Mouse (Mus musculus): ENCODE measurements around the gene Xpnpep3. TPM values are rescaled to one million over a fixed set of nuclear protein-coding genes. Genes with fewer than 3 reads are reported as not detected.

Gene Xpnpep3
- polyA plus RNA-seq, 1 experiment from 2014 or later = 3.7 TPM

- H3K36me3 ChIP-seq (ENCODE audit: control insufficient read depth, insufficient read depth, low read length) = peaks cover 4% of the 10 kb centered on the region
- DNase-seq (ENCODE audit: low spot score) = no peak
- no peak for ATAC-seq (ENCODE audit: low FRiP score, low TSS enrichment)
- no peak overlapping the region for H3K9ac ChIP-seq (ENCODE audit: low read length)
- 78% methylated on average over 1 of the region's 1 CpGs for WGBS
- H3K9me3 ChIP-seq (ENCODE audit: control insufficient read depth, low read length) = no peaks in the 10 kb centered on the region
- no peak overlapping the region for H3K4me3 ChIP-seq (ENCODE audit: low read depth, low read length)
- no peak overlapping the region for H3K4me2 ChIP-seq (replicated peaks; ENCODE audit: low read depth)
- H3K4me1 ChIP-seq (replicated peaks; ENCODE audit: control insufficient read depth, insufficient read depth) = 0 out of 2 replicates have a peak, but pooled peaks cover 4% of the 10 kb centered on the region
- no peak for TF ChIP-seq EP300 (optimal IDR thresholded peaks at IDR 0.05)
- no peak for TF ChIP-seq CTCF (IDR thresholded peaks at IDR 0.05; ENCODE audit: low read depth)
- H3K27ac ChIP-seq (replicated peaks) = no peak overlapping the region
- H3K27me3 ChIP-seq (ENCODE audit: control insufficient read depth, insufficient read depth, low read length) = no peaks in the 10 kb centered on the region
Measured at GRCm38 (mm10) chr15:81362501-81362900, 37.4 kb upstream of the Xpnpep3 start.

GRCm38 (mm10) chr15:81364271-81364670, 35.7 kb upstream of the Xpnpep3 start:
- no peaks in the 10 kb centered on the region for H3K9me3 ChIP-seq (ENCODE audit: control insufficient read depth, low read length)
- DNase-seq (ENCODE audit: low spot score) (no peak), ATAC-seq (ENCODE audit: low FRiP score, low TSS enrichment) (no peak)
- H3K27me3 ChIP-seq (ENCODE audit: control insufficient read depth, insufficient read depth, low read length) = no peaks in the 10 kb centered on the region
- 0 out of 2 replicates have a peak, but pooled peaks cover 3% of the 10 kb centered on the region for H3K4me1 ChIP-seq (replicated peaks; ENCODE audit: control insufficient read depth, insufficient read depth)
- WGBS = 63% methylated on average over 1 of the region's 1 CpGs
- TF ChIP-seq CTCF (IDR thresholded peaks at IDR 0.05; ENCODE audit: low read depth) = no peak
- no peak for TF ChIP-seq EP300 (optimal IDR thresholded peaks at IDR 0.05)
- H3K36me3 ChIP-seq (ENCODE audit: control insufficient read depth, insufficient read depth, low read length) = peaks cover 8% of the 10 kb centered on the region
- no peak overlapping the region for H3K9ac ChIP-seq (ENCODE audit: low read length)
- no peak overlapping the region for H3K4me2 ChIP-seq (replicated peaks; ENCODE audit: low read depth)
- H3K4me3 ChIP-seq (ENCODE audit: low read depth, low read length) = no peak overlapping the region
- no peak overlapping the region for H3K27ac ChIP-seq (replicated peaks)

GRCm38 (mm10) chr15:81365246-81365645, 34.7 kb upstream of the Xpnpep3 start:
- Histone ChIP-seq H3K27ac (replicated peaks) (no peak overlapping the region), H3K4me2 (replicated peaks; ENCODE audit: low read depth) (no peak overlapping the region), H3K4me1 (replicated peaks; ENCODE audit: control insufficient read depth, insufficient read depth) (no peaks in the 10 kb centered on the region), H3K9me3 (ENCODE audit: control insufficient read depth, low read length) (no peaks in the 10 kb centered on the region), H3K27me3 (ENCODE audit: control insufficient read depth, insufficient read depth, low read length) (no peaks in the 10 kb centered on the region), H3K36me3 (ENCODE audit: control insufficient read depth, insufficient read depth, low read length) (peaks cover 9% of the 10 kb centered on the region), H3K9ac (ENCODE audit: low read length) (no peak overlapping the region), H3K4me3 (ENCODE audit: low read depth, low read length) (no peak overlapping the region)
- TF ChIP-seq CTCF (IDR thresholded peaks at IDR 0.05; ENCODE audit: low read depth) (no peak), EP300 (optimal IDR thresholded peaks at IDR 0.05) (no peak)
- whole genome bisulfite sequencing = 71% methylated on average over 8 of the region's 8 CpGs
- ATAC-seq (ENCODE audit: low FRiP score, low TSS enrichment) (no peak), DNase-seq (ENCODE audit: low spot score) (no peak)

- no peak overlapping the region for H3K4me3 ChIP-seq (ENCODE audit: low read depth, low read length)
- H3K36me3 ChIP-seq (ENCODE audit: control insufficient read depth, insufficient read depth, low read length) = peaks cover 10% of the 10 kb centered on the region
- H3K27me3 ChIP-seq (ENCODE audit: control insufficient read depth, insufficient read depth, low read length) = no peaks in the 10 kb centered on the region
- no peaks in the 10 kb centered on the region for H3K9me3 ChIP-seq (ENCODE audit: control insufficient read depth, low read length)
- H3K4me1 ChIP-seq (replicated peaks; ENCODE audit: control insufficient read depth, insufficient read depth) = no peaks in the 10 kb centered on the region
- no peak overlapping the region for H3K4me2 ChIP-seq (replicated peaks; ENCODE audit: low read depth)
- ATAC-seq (ENCODE audit: low FRiP score, low TSS enrichment) = no peak
- H3K9ac ChIP-seq (ENCODE audit: low read length) = no peak overlapping the region
- no peak for DNase-seq (ENCODE audit: low spot score)
- H3K27ac ChIP-seq (replicated peaks) = no peak overlapping the region
- TF ChIP-seq CTCF (IDR thresholded peaks at IDR 0.05; ENCODE audit: low read depth) = no peak
- TF ChIP-seq EP300 (optimal IDR thresholded peaks at IDR 0.05) = no peak
- WGBS = 75% methylated on average over 4 of the region's 4 CpGs
Measured at GRCm38 (mm10) chr15:81366241-81366640, 33.7 kb upstream of the Xpnpep3 start.

- Histone ChIP-seq H3K9me3 (ENCODE audit: control insufficient read depth, low read length) (no peaks in the 10 kb centered on the region), H3K27me3 (ENCODE audit: control insufficient read depth, insufficient read depth, low read length) (no peaks in the 10 kb centered on the region), H3K27ac (replicated peaks) (no peak overlapping the region), H3K4me3 (ENCODE audit: low read depth, low read length) (no peak overlapping the region), H3K9ac (ENCODE audit: low read length) (no peak overlapping the region), H3K4me1 (replicated peaks; ENCODE audit: control insufficient read depth, insufficient read depth) (no peaks in the 10 kb centered on the region), H3K36me3 (ENCODE audit: control insufficient read depth, insufficient read depth, low read length) (peaks cover 10% of the 10 kb centered on the region), H3K4me2 (replicated peaks; ENCODE audit: low read depth) (no peak overlapping the region)
- WGBS = 87% methylated on average over 1 of the region's 1 CpGs
- TF ChIP-seq CTCF (IDR thresholded peaks at IDR 0.05; ENCODE audit: low read depth) (no peak), EP300 (optimal IDR thresholded peaks at IDR 0.05) (no peak)
- ATAC-seq (ENCODE audit: low FRiP score, low TSS enrichment) (no peak), DNase-seq (ENCODE audit: low spot score) (no peak)
Measured at GRCm38 (mm10) chr15:81368601-81369000, 31.3 kb upstream of the Xpnpep3 start.

- no peak for ATAC-seq (ENCODE audit: low FRiP score, low TSS enrichment)
- no peaks in the 10 kb centered on the region for H3K27me3 ChIP-seq (ENCODE audit: control insufficient read depth, insufficient read depth, low read length)
- H3K27ac ChIP-seq (replicated peaks) = no peak overlapping the region
- TF ChIP-seq CTCF (IDR thresholded peaks at IDR 0.05; ENCODE audit: low read depth) = no peak
- no peak for TF ChIP-seq EP300 (optimal IDR thresholded peaks at IDR 0.05)
- H3K4me1 ChIP-seq (replicated peaks; ENCODE audit: control insufficient read depth, insufficient read depth) = no peaks in the 10 kb centered on the region
- no peaks in the 10 kb centered on the region for H3K9me3 ChIP-seq (ENCODE audit: control insufficient read depth, low read length)
- peaks cover 11% of the 10 kb centered on the region for H3K36me3 ChIP-seq (ENCODE audit: control insufficient read depth, insufficient read depth, low read length)
- H3K4me3 ChIP-seq (ENCODE audit: low read depth, low read length) = no peak overlapping the region
- H3K9ac ChIP-seq (ENCODE audit: low read length) = no peak overlapping the region
- no peak for DNase-seq (ENCODE audit: low spot score)
- no peak overlapping the region for H3K4me2 ChIP-seq (replicated peaks; ENCODE audit: low read depth)
- WGBS = 70% methylated on average over 1 of the region's 1 CpGs
Measured at GRCm38 (mm10) chr15:81370356-81370755, 29.6 kb upstream of the Xpnpep3 start.
